Comparison of ENCODE assay signal across 24 mouse cellular contexts in genomic region chr1:159036371-159036770, GRCm38 (mm10). TPM values are rescaled to one million over a fixed set of nuclear protein-coding genes. Genes with fewer than 3 reads are reported as not detected.
DNase-seq lines count a peak whose midpoint lies in the region; ATAC-seq and TF ChIP-seq lines count a peak whose summit lies in the region.
"Had no signal": no experiment of that assay in that cellular context is flagged by ENCODE, and none has a peak within 500 bp of the region (broad histone marks: within the 10 kb centered on the region; RNA-seq: fewer than 3 reads in every experiment).

No protein-coding gene starts in this region.

- H3K9me3 ChIP-seq in hindbrain, postnatal 0 days (ENCODE audit: low read length): no peaks in the 10 kb centered on the region
- H3K9me3 ChIP-seq in hindbrain, embryonic 10.5 days: no peaks in the 10 kb centered on the region
- H3K9me3 ChIP-seq: heart, embryonic 13.5 days; hindbrain, embryonic 12.5 days; hindbrain, embryonic 15.5 days; intestine, embryonic 15.5 days had no signal

- WGBS in hindbrain, postnatal 0 days: 66% methylated on average over 6 of the region's 6 CpGs
- WGBS in hindbrain, embryonic 10.5 days: 75% methylated on average over 6 of the region's 6 CpGs

- no peaks in the 10 kb centered on the region for H3K36me3 ChIP-seq in hindbrain, postnatal 0 days (ENCODE audit: insufficient read depth, low read length)
- no peaks in the 10 kb centered on the region for H3K36me3 ChIP-seq in hindbrain, embryonic 10.5 days
- H3K36me3 ChIP-seq: heart, embryonic 13.5 days; hindbrain, embryonic 12.5 days; hindbrain, embryonic 15.5 days; intestine, embryonic 15.5 days had no signal

- no peak overlapping the region for H3K4me2 ChIP-seq in hindbrain, postnatal 0 days (ENCODE audit: low read depth, low read length)
- H3K4me2 ChIP-seq: heart, embryonic 13.5 days; hindbrain, embryonic 12.5 days; hindbrain, embryonic 15.5 days; intestine, embryonic 15.5 days had no signal

- TF ChIP-seq CTCF in hindbrain, postnatal 0 days (IDR thresholded peaks at IDR 0.05; ENCODE audit: low read depth): no peak

- H3K27ac ChIP-seq in hindbrain, postnatal 0 days: no peak overlapping the region
- H3K27ac ChIP-seq in hindbrain, embryonic 10.5 days: no peak overlapping the region
- H3K27ac ChIP-seq: heart, embryonic 13.5 days; hindbrain, embryonic 12.5 days; hindbrain, embryonic 15.5 days; intestine, embryonic 15.5 days had no signal

- no peak for ATAC-seq in hindbrain, postnatal 0 days
- ATAC-seq: activated CD4-positive, CD25-positive, alpha-beta regulatory T cell, adult 4 months; CD4-positive, CD25-positive, alpha-beta regulatory T cell, adult 4 months; forebrain, embryonic 14.5 days; forebrain, postnatal 0 days; intestine, embryonic 15.5 days had no signal

- peak; percentile 20 to 24 for DNase-seq in gastrocnemius, adult 8-10 months (ENCODE audit: low spot score in 2 of 2)
- DNase-seq in gastrocnemius, postnatal 10 days: no peak
- peak; percentile 3 for DNase-seq in hindbrain, postnatal 0 days (ENCODE audit: low spot score)
- no peak for DNase-seq in hindbrain, embryonic 10.5 days (ENCODE audit: low spot score)
- DNase-seq in gastrocnemius, postnatal 25 days: peak; percentile 25
- DNase-seq in lung, postnatal 4 days: no peak
- DNase-seq: adrenal gland, adult 8-10 months; adrenal gland, postnatal 25 days; cerebellum, adult 11-12 months; cerebellum, adult 9-10 months; cerebellum, postnatal 14 days; forebrain, postnatal 0 days; heart, postnatal 14 days; heart, postnatal 4 days; kidney, adult 11 months; kidney, adult 8-10 months had no signal

- no peak overlapping the region for H3K4me3 ChIP-seq in hindbrain, postnatal 0 days (ENCODE audit: low read length)
- H3K4me3 ChIP-seq in hindbrain, embryonic 10.5 days: no peak overlapping the region
- H3K4me3 ChIP-seq: heart, embryonic 13.5 days; hindbrain, embryonic 12.5 days; hindbrain, embryonic 15.5 days; intestine, embryonic 15.5 days had no signal

- H3K4me1 ChIP-seq in hindbrain, postnatal 0 days (ENCODE audit: insufficient read depth, low read length): no peaks in the 10 kb centered on the region
- no peaks in the 10 kb centered on the region for H3K4me1 ChIP-seq in hindbrain, embryonic 10.5 days (replicated peaks)
- H3K4me1 ChIP-seq: heart, embryonic 13.5 days; hindbrain, embryonic 12.5 days; hindbrain, embryonic 15.5 days; intestine, embryonic 15.5 days had no signal

- H3K27me3 ChIP-seq in hindbrain, postnatal 0 days (ENCODE audit: insufficient read depth, low read length): no peaks in the 10 kb centered on the region
- H3K27me3 ChIP-seq in hindbrain, embryonic 10.5 days (ENCODE audit: insufficient read depth, poor library complexity, severe bottlenecking): no peaks in the 10 kb centered on the region
- H3K27me3 ChIP-seq: heart, embryonic 13.5 days; hindbrain, embryonic 12.5 days; hindbrain, embryonic 15.5 days; intestine, embryonic 15.5 days had no signal

- H3K9ac ChIP-seq in hindbrain, postnatal 0 days (replicated peaks; ENCODE audit: low read length): no peak overlapping the region
- H3K9ac ChIP-seq: forebrain, postnatal 0 days; heart, embryonic 13.5 days; hindbrain, embryonic 12.5 days; hindbrain, embryonic 15.5 days; intestine, embryonic 15.5 days had no signal

RNA-seq across cellular contexts. Expression of gene Pappa2, which starts 56.1 kb away (rescaled TPM):
- under 1 TPM in 2 of 4 experiments, not detected in 2; 0.02 to 0.48 TPM for total RNA-seq in gastrocnemius, adult 8-10 months (2022)
- total RNA-seq in gastrocnemius, postnatal 10 days (2021): 1 to 10 TPM in 1 of 2 experiments, under 1 TPM in 1; 0.31 to 1.0 TPM
- 4.6 and 6.7 TPM in 2 replicates for total RNA-seq in hindbrain, postnatal 0 days (2014; rRNA removed)
- 0.54 and 0.69 TPM in 2 replicates for polyA plus RNA-seq in hindbrain, postnatal 0 days (2015; fragmentation: Nextera tagmentation; extraction: Ambion mirVana)
- polyA plus RNA-seq in hindbrain, embryonic 10.5 days (2016; fragmentation: Nextera tagmentation; extraction: Ambion mirVana): 1.0 and 1.7 TPM in 2 replicates
- total RNA-seq in gastrocnemius, postnatal 25 days (2021): under 1 TPM; 0.38 to 0.48 TPM
- total RNA-seq: MEL had no signal
- polyA plus RNA-seq: CD4-positive, CD25-positive, alpha-beta regulatory T cell, adult 4 months had no signal

Comparison
In these comparisons a context has a peak if more than half of its experiments do, and no peak if none do; other contexts are left out.
1. DNase-seq: peak in gastrocnemius, adult 8-10 months (2 of 2), hindbrain, postnatal 0 days (single experiment) and gastrocnemius, postnatal 25 days (single experiment); none in gastrocnemius, postnatal 10 days (single experiment), hindbrain, embryonic 10.5 days (single experiment) and lung, postnatal 4 days (0 of 2).